Mouse (Mus musculus) kidney, postnatal 0 days (tissue): ENCODE results near the gene Rbm34. TPM values are rescaled to one million over a fixed set of nuclear protein-coding genes. Genes with fewer than 3 reads are reported as not detected.
"Not testable (repeated sequence)": the region's sequence is repeated elsewhere in the genome, so short reads cannot be mapped to it uniquely, and the experiment has no call there.

Experiments used
- ATAC-seq: fragments of 200-750 bp; cut with Nextera tagmentation; replicated peaks from 2 replicates; pipeline ENCODE4 v1.8.0; 2017; ENCODE audit warnings: low read depth, moderate number of reproducible peaks, moderate TSS enrichment, moderate library complexity; ENCODE audit not compliant: low FRiP score
- DNase-seq: peaks from one replicate; pipeline ENCODE4 v3.0.0-alpha.2; 2016; ENCODE audit warnings: low spot score
- H3K27ac ChIP-seq: fragments of 300-500 bp; sonication (generic); 2 replicates; pipeline ENCODE4 v1.5.1; 2014; ENCODE audit warnings: mild to moderate bottlenecking
- H3K27me3 ChIP-seq: fragments of 300-500 bp; sonication (generic); 2 replicates; pipeline ENCODE4 v1.6.1; 2014; ENCODE audit warnings: low read length, mixed read lengths; ENCODE audit not compliant: insufficient read depth
- H3K36me3 ChIP-seq: fragments of 300-500 bp; sonication (generic); 2 replicates; pipeline ENCODE4 v1.6.1; 2014; ENCODE audit warnings: low read length, mixed read lengths; ENCODE audit not compliant: insufficient read depth
- H3K4me1 ChIP-seq: fragments of 300-500 bp; sonication (generic); replicated peaks from 2 replicates; pipeline ENCODE4 v1.6.1; 2014; ENCODE audit warnings: antibody characterized with exemption, low read length, mixed read lengths; ENCODE audit not compliant: insufficient read depth
- H3K4me2 ChIP-seq: fragments of 300-500 bp; sonication (generic); 2 replicates; pipeline ENCODE4 v1.6.1; 2014; ENCODE audit warnings: mild to moderate bottlenecking, low read length, moderate library complexity, mixed read lengths
- H3K4me3 ChIP-seq: fragments of 300-500 bp; sonication (generic); replicated peaks from 2 replicates; pipeline ENCODE4 v1.5.1; 2014; ENCODE audit warnings: low read depth, low read length
- H3K9ac ChIP-seq: fragments of 300-500 bp; sonication (generic); 2 replicates; pipeline ENCODE4 v1.6.1; 2014; ENCODE audit warnings: low read depth, low read length
- H3K9me3 ChIP-seq: fragments of 300-500 bp; sonication (generic); replicated peaks from 2 replicates; pipeline ENCODE4 v1.6.1; 2016; ENCODE audit warnings: low read length, inconsistent platforms, mixed read lengths
- CTCF ChIP-seq: IDR thresholded peaks from 2 replicates; pipeline ENCODE4 v1.5.1; 2016; ENCODE audit warnings: antibody characterized with exemption, low read depth, mild to moderate bottlenecking, moderate library complexity
- WGBS: fragments of 180-500 bp; shearing (Covaris S2); extraction: QIAGEN DNeasy Blood & Tissue Kit; methylation state at CpG from one replicate; pipeline ENCODE4 v1.1.7; 2014; 5-methylcytosine and 5-hydroxymethylcytosine counted together
- polyA plus RNA-seq: library from polyadenylated mRNA; unstranded; fragments of >200 nt; fragmentation: Nextera tagmentation; extraction: Ambion mirVana; gene quantifications from 2 replicates; pipeline ENCODE4 v1.2.1, GENCODE M21; 2015

The Rbm34 gene
- polyA plus RNA-seq, 1 experiment from 2014 or later, result 28.6 TPM

DNA sequence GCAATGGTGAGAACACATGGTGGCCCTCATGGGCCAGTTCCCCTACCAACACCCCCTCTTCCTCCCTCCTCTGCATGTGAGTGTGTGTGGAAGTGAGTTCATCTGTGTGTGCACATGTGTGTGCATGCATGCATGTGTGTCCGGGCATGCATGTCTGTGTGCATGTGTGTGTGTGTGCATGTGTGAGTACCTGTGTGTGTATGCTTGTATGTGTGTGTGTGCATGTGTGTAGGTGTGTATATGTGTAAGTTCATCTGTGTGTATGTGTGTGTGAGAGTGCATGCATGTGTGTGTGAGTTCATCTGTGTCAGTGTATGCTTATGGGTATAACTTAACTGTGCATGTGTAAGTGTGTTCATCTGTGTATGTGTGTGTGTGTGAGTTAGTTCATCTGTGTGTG is 52.5 kb downstream of the Rbm34 start:
- H3K9ac ChIP-seq, result no peak overlapping the region
- no peak overlapping the region for H3K4me2 ChIP-seq
- H3K27me3 ChIP-seq, result no peaks in the 10 kb centered on the region
- 88% methylated on average over 1 of the region's 1 CpGs for WGBS
- H3K9me3 ChIP-seq, result no peaks in the 10 kb centered on the region
- TF ChIP-seq CTCF, result no peak
- H3K4me3 ChIP-seq, result no peak overlapping the region
- peaks cover 9% of the 10 kb centered on the region; the same call in 1 of the 2 replicates for H3K4me1 ChIP-seq
- 0 out of 2 replicates have a peak, but pooled peaks cover 4% of the 10 kb centered on the region for H3K36me3 ChIP-seq
- no peak for ATAC-seq
- DNase-seq, result no peak
- H3K27ac ChIP-seq, result no peak overlapping the region

DNA sequence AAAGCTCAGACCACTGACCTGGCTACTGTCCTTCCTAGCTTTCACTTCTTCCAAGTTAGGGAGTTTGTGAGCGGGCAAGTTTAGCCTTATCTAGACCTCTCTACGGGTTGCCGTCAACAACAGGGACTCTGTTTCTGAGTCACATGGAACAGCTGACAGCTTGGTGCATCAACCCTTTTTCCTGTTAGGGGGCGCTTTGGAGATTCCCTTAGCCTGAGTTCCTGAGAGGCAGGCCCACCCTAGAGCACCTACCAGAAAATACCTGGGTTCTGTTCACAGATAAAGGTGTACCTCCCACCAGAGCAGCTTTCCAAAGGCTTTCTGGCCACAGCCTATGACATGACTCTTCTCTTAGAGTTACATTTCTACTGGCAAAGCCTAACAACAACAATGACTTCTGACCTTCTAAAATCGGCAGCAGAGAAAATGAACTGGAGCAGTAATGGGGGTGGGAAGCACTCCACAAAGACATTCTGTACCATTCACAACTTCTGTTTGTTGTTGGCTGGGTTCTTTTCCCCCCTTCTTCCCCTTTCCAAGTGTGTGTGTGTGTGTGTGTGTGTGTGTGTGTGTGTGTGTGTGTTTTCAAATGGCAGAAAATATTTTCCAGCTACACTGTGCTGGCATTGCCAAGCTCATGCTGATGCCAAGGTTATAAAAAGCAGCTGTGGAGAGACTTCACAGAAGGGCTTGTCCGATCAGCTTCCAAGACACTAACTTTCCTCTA is 53.5 kb downstream of the Rbm34 start:
- peaks cover 9% of the 10 kb centered on the region; the same call in 1 of the 2 replicates for H3K4me1 ChIP-seq
- H3K27me3 ChIP-seq, result no peaks in the 10 kb centered on the region
- H3K27ac ChIP-seq, result no peak overlapping the region
- no peak overlapping the region for H3K9ac ChIP-seq
- WGBS, result 53% methylated on average over 6 of the region's 6 CpGs
- H3K4me2 ChIP-seq, result no peak overlapping the region
- no peak overlapping the region for H3K4me3 ChIP-seq
- ATAC-seq (no peak), DNase-seq (peak; percentile 35)
- H3K9me3 ChIP-seq, result no peaks in the 10 kb centered on the region
- TF ChIP-seq CTCF, result 0 out of 2 replicates have a peak, but pooled peaks have one; percentile 14
- H3K36me3 ChIP-seq, result 0 out of 2 replicates have a peak, but pooled peaks cover 2% of the 10 kb centered on the region

DNA sequence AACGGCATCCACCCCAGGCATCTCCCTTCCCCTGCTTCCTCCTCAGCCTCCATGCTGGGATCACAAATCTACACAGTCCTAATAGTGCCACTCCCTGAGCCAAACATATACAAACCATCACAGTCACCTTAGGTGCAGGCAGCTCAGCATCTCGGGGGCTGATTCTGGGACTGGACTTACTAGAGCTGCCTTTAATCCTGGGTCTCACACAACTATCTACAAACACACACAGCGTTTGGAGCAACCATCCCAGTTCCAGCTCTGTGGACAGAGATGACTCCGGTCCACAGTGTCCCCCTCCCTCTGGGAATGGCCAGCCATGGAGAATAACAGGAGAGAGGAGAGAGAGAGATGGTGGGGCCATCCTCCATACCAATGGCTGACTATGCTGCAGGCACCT is 54.3 kb downstream of the Rbm34 start:
- peaks cover 9% of the 10 kb centered on the region; the same call in 1 of the 2 replicates for H3K4me1 ChIP-seq
- no peaks in the 10 kb centered on the region for H3K36me3 ChIP-seq
- DNase-seq (no peak), ATAC-seq (no peak)
- no peak overlapping the region for H3K4me2 ChIP-seq
- no peaks in the 10 kb centered on the region for H3K9me3 ChIP-seq
- H3K4me3 ChIP-seq, result no peak overlapping the region
- WGBS, result 86% methylated on average over 4 of the region's 4 CpGs
- no peak overlapping the region for H3K9ac ChIP-seq
- TF ChIP-seq CTCF, result no peak
- no peak overlapping the region for H3K27ac ChIP-seq
- H3K27me3 ChIP-seq, result no peaks in the 10 kb centered on the region

DNA sequence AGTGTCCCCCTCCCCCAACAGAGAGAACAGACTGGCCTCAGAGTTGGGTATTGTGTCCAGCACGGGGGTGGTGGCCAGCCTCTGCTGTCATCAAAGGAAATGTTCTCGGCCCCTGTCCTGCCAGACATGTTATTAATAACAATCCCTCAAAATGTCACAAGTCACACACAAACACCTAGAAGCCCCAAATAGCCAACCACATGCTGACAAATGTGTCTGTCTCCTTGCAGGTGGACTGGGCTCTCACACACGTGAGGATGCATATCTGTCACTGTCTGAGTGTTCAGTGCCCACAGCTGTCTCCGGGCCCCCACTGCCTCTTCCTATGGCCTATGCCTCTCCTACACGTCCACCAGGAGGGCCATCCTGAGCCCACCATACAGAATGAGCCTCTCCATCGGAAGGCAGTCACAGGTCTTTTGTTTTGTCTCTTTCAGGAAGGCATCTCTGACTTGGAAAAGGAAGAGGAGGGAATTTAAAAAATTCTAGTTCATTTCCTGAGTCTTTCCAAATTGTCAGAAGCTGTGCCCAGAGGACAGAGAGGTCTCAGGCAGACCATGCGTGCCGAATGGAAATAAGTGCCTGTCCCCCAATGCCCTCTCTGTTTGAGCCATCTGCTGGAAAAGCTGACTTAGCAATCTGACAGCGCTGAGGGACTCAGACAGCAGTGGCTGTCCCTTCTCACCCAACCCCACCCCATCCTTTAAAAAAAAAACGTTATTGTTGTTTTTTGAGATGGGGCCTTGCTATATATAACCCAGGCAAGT is 56.1 kb downstream of the Rbm34 start:
- Histone ChIP-seq H3K9ac (no peak overlapping the region), H3K27me3 (no peaks in the 10 kb centered on the region), H3K9me3 (no peaks in the 10 kb centered on the region), H3K27ac (0 out of 2 replicates have a peak overlapping the region, but pooled peaks have one; percentile 3), H3K4me2 (no peak overlapping the region), H3K4me1 (peaks cover 5% of the 10 kb centered on the region; the same call in 1 of the 2 replicates), H3K4me3 (no peak overlapping the region), H3K36me3 (no peaks in the 10 kb centered on the region)
- DNase-seq, result peak; percentile 61
- 25% methylated on average over 10 of the region's 10 CpGs for WGBS
- no peak for ATAC-seq
- no peak for TF ChIP-seq CTCF

DNA sequence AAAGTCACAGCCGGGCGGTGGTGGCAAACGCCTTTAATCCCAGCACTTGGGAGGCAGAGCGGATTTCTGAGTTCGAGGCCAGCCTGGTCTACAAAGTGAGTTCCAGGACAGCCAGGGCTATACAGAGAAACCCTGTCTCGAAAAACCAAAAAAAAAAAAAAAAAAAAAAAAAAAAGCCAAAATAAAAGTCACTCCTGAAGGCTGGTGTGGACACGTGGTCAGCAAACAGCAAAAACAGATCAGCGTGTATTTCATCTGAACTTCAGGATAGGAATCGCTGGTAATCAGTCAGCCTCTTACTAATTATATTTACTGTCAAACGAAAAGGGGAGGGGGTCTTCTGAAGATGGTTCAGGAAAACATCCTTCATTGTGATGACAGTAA is 56.8 kb downstream of the Rbm34 start:
- not testable (repeated sequence) for H3K4me1 ChIP-seq

DNA sequence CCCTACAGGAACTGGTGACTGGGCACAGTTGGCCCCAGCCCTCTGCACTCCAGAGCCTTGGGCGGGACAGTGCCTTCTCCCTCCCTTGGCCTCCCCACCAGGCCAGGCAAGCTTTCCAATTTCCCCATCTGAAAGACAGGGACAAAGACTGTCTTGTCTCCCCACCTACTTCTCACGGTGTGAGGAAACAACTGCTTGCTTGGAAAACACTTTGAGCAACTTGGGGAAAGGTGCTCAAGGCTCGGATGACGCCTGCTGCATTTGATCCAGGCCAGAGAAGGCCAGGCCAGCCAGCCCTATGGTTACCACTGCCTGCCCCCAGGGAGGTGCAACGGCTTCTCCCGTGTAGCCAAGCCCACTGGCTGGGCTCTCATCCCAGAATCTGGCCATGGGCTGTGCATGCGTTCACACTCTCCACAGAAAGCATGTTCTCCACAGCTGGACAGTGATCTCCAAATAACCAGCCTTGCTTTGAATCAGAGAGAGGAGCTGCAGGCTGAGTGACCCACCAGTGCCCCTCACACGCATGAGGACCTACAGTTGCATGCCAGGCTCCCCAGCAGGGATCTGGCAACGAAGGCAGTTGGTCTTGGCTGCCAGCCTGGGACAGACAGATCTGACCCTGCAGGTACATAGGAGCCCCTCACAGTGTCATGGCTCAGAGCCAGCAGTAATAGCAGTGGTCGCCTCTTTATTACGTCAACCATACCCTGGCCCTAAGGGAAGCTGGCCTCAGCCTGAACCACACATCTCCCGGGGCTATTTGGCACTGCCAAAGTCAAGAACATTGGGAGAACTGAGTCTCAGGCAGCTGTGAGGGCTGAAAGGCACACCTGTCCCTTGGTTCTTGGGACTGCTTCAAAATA is 57.4 kb downstream of the Rbm34 start:
- H3K27ac ChIP-seq, result no peak overlapping the region
- ATAC-seq, result 0 out of 2 replicates have a peak, but pooled peaks have one; percentile 33
- WGBS, result 43% methylated on average over 12 of the region's 12 CpGs

More for the DNA sequence above, 56.8 kb downstream of the Rbm34 start:
- not testable (repeated sequence) for H3K9me3 ChIP-seq, H3K27me3 ChIP-seq, H3K9ac ChIP-seq, H3K4me3 ChIP-seq, H3K27ac ChIP-seq, H3K36me3 ChIP-seq, ATAC-seq, H3K4me2 ChIP-seq, DNase-seq
- WGBS, result 61% methylated on average over 9 of the region's 10 CpGs

More for the DNA sequence above, 57.4 kb downstream of the Rbm34 start:
- TF ChIP-seq CTCF, result no peak
- Histone ChIP-seq H3K9ac (no peak overlapping the region), H3K4me3 (no peak overlapping the region), H3K9me3 (no peaks in the 10 kb centered on the region), H3K36me3 (no peaks in the 10 kb centered on the region), H3K4me2 (no peak overlapping the region), H3K4me1 (peaks cover 4% of the 10 kb centered on the region), H3K27me3 (no peaks in the 10 kb centered on the region)
- no peak for DNase-seq
